Mouse (Mus musculus): ENCODE data around the gene E130308A19Rik.

DNA sequence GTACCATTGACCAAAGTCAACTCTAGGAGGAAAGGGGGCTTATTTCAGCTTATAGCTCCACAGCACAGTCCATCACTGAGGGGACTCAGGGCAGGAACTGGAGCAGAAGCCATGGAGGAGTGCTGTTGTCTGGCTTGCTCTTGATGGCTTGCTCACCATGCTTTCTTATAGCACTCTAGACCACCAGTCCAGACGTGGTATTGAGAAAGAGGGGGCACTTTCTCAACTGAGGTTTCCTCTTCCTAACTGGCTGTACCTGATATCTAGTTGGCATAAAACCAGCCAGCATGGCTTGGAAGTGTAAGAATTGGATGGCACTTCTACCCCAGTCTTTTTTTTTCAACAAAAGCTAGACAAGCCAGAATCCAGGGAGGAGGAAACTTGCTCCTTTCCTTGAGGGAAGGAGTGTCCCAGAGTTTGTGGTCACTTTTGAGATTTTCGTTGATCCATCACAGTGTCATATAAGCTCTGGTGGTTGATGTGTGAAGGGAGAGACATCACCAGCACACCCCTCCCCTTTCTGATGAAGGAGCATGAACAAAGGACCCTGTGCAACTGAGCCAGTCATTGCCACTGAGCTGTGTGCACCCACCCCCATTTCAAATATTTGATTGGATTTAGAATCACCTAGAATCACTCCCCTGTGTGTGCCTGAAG is 38.7 kb upstream of the E130308A19Rik start:
- TF ChIP-seq CTCF (IDR thresholded peaks at IDR 0.05; ENCODE audit: borderline replicate concordance, extremely low read depth, insufficient read depth, insufficient read length) (no peak), POLR2A (IDR thresholded peaks at IDR 0.05; ENCODE audit: borderline replicate concordance, extremely low read depth, insufficient read depth, insufficient read length, poor library complexity, severe bottlenecking) (no peak)

Data from brain, embryonic 14.5 days (tissue).